Mouse (Mus musculus): ENCODE data around the gene Ptges2. TPM values are rescaled to one million over a fixed set of nuclear protein-coding genes. Genes with fewer than 3 reads are reported as not detected.

The Ptges2 gene
- polyA plus RNA-seq, 1 experiment from 2014 or later = 21.8 TPM

DNA sequence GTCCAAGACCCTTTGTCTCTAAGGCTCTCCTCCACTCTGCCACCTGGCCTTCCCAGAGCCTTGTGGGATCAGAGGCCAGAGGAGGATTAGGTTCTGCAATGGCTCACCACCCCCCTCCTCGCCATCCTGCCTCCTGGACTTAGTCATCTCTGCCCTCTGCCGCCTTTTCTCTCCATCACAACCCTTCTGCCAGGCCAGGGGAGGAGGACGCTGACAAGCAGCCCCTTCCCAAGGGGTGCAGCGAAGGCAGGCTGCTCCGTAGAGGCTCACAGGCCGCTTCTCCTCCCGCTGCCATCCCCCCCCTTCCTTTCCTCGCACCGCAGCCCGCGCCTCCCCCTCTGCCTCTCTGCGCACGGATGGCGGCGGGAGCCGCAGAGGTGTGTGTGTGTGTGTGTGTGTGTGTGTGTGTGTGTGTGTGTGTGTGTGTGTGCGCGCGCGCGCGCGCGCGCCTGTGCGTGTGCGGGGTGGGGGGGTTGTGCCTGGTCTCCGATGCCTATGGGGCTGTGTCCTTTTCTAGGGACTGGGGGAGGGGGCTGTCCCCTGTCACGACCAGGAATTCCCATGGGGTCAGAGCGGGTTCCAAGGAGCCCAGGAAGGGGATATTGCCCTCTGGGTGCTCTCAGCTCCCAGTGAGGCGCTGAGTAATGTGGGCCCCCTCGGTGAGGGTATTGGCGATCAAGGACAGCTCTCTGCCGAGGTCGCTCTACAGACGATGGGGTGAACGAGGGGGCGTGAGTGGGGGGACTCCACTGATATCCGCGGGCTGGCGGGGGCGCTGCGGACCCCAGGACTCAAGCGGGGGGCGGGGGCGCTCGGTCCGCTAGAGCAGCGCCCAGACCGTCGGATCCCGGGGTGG is 43.3 kb upstream of the Ptges2 start, which contains the start of gene Ciz1:
TSS of gene Ciz1 (plus strand) at position 177 of the 856 bp plus-strand sequence.
- TF ChIP-seq CTCF (IDR thresholded peaks at IDR 0.05) (no peak), EP300 (IDR thresholded peaks at IDR 0.05) (no peak)

DNA sequence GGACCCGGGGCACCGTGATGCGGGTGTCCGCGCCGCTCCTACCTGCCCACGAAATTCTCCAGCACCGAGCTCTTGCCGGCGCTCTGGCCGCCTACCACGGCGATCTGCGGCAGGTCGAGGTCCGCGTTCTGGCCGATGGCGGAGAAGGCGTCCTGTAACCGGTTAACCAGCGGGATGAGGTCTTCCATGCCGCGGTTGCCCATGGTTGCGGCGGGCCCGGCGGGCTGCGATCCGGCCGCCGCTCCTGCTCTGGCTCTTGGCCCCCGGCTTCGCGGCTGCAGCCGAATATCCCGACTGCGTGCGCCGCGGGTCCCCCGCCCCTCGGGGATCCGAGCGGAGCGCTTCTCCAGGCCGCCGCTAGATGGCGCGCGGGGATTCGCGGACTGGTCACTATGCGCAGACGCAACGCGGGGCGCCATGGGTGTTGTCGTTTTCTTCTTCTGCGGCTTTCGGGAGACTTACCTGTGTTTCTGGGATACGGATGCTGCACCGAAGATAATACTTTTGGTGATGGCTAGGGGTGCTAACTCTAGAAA is 42.6 kb upstream of the Ptges2 start, which contains the start of gene Dnm1:
TSS of gene Dnm1 (minus strand) at position 332 of the 536 bp plus-strand sequence.
- TF ChIP-seq EP300 (IDR thresholded peaks at IDR 0.05) (no peak), CTCF (IDR thresholded peaks at IDR 0.05) (peak; percentile 97)
- peak within 1 kb of the TSS; percentile 85 for H3K4me2 ChIP-seq (replicated peaks; ENCODE audit: low read depth, low read length)
- H3K27ac ChIP-seq (ENCODE audit: low read length) = no peak within 1 kb of the TSS
- DNase-seq (ENCODE audit: low spot score) = peak; percentile 88
- peak within 1 kb of the TSS; percentile 52 for H3K4me3 ChIP-seq (ENCODE audit: low read depth, low read length)
- H3K9me3 ChIP-seq (ENCODE audit: low read length) = no peaks in the 10 kb centered on the region
- peak; percentile 90 for ATAC-seq
- H3K9ac ChIP-seq (replicated peaks; ENCODE audit: low read depth) = peak within 1 kb of the TSS; percentile 27; the same call in 1 of the 2 replicates
- no peaks in the 10 kb centered on the region for H3K36me3 ChIP-seq (ENCODE audit: insufficient read depth, low read length)
- WGBS = 3% methylated on average over 61 of the region's 63 CpGs
- H3K27me3 ChIP-seq (replicated peaks; ENCODE audit: insufficient read depth, low read length) = 0 out of 2 replicates have a peak, but pooled peaks cover 4% of the 10 kb centered on the region
- H3K4me1 ChIP-seq (ENCODE audit: insufficient read depth, low read depth, low read length) = no peaks in the 10 kb centered on the region

More for the DNA sequence above, 43.3 kb upstream of the Ptges2 start, which contains the start of gene Ciz1:
- whole genome bisulfite sequencing = 3% methylated on average over 23 of the region's 52 CpGs
- Histone ChIP-seq H3K27ac (ENCODE audit: low read length) (no peak within 1 kb of the TSS), H3K4me3 (ENCODE audit: low read depth, low read length) (peak within 1 kb of the TSS; percentile 52), H3K9ac (replicated peaks; ENCODE audit: low read depth) (peak within 1 kb of the TSS; percentile 27; the same call in 1 of the 2 replicates), H3K9me3 (ENCODE audit: low read length) (no peaks in the 10 kb centered on the region), H3K36me3 (ENCODE audit: insufficient read depth, low read length) (no peaks in the 10 kb centered on the region), H3K4me1 (ENCODE audit: insufficient read depth, low read depth, low read length) (no peaks in the 10 kb centered on the region), H3K4me2 (replicated peaks; ENCODE audit: low read depth, low read length) (peak within 1 kb of the TSS; percentile 85), H3K27me3 (replicated peaks; ENCODE audit: insufficient read depth, low read length) (0 out of 2 replicates have a peak, but pooled peaks cover 4% of the 10 kb centered on the region)
- ATAC-seq = peak; percentile 20; the same call in 1 of the 2 replicates
- peak; percentile 31 for DNase-seq (ENCODE audit: low spot score)

DNA sequence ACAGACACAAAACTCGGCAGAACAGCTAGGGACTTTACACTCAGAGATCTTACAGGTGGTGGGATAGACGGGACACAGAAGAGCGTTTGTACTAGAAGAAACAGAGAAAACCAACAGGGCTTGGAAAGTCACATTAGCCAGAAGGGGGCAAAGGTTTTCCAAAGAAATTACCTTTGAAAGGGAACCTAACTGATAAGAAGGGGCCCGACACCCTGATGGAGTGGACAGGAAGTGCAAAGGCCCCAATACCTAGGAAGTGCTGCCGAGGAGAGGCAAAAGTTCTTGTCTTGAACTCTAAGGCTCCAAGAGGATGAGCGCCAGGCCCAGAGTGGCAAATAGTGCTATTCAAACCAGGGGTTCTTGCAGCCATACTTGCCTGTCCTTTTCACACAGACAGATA is 41.9 kb upstream of the Ptges2 start:
- Histone ChIP-seq H3K27me3 (replicated peaks; ENCODE audit: insufficient read depth, low read length) (0 out of 2 replicates have a peak, but pooled peaks cover 4% of the 10 kb centered on the region), H3K9ac (replicated peaks; ENCODE audit: low read depth) (no peak overlapping the region), H3K9me3 (ENCODE audit: low read length) (no peaks in the 10 kb centered on the region), H3K36me3 (ENCODE audit: insufficient read depth, low read length) (no peaks in the 10 kb centered on the region), H3K4me2 (replicated peaks; ENCODE audit: low read depth, low read length) (no peak overlapping the region), H3K4me3 (ENCODE audit: low read depth, low read length) (no peak overlapping the region), H3K27ac (ENCODE audit: low read length) (no peak overlapping the region), H3K4me1 (ENCODE audit: insufficient read depth, low read depth, low read length) (no peaks in the 10 kb centered on the region)
- DNase-seq (ENCODE audit: low spot score) = no peak
- 42% methylated on average over 6 of the region's 6 CpGs for WGBS
- no peak for ATAC-seq
- no peak for TF ChIP-seq CTCF (IDR thresholded peaks at IDR 0.05)
- TF ChIP-seq EP300 (IDR thresholded peaks at IDR 0.05) = no peak

DNA sequence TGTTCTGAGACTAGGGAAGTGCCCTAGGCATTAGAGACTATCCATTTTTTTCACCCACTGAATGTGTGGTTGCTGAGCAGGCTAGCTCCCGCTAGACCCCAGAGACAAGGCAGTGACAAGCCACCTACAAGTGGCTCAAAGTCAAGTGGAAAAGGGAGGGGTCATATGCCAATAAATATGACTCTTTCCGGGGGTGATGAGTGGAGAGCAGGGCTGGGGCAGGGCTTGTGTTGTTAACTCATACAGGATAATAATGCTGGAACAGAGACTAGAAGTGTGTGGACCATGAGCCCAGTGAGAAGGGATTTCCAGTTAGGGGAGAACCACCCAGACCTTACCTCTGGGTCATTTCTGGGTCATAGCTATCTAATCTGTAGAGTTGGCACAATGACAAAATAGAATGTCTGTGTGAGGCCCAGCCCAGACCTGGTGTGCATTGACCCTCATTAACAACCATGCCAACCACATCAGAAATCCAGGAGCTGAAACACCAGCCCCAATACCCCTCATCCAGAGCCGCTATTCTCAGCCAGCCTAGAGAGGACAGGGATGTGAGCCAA is 41.3 kb upstream of the Ptges2 start:
- TF ChIP-seq CTCF (IDR thresholded peaks at IDR 0.05) = no peak
- no peak for TF ChIP-seq EP300 (IDR thresholded peaks at IDR 0.05)
- no peak for ATAC-seq
- no peaks in the 10 kb centered on the region for H3K4me1 ChIP-seq (ENCODE audit: insufficient read depth, low read depth, low read length)

DNA sequence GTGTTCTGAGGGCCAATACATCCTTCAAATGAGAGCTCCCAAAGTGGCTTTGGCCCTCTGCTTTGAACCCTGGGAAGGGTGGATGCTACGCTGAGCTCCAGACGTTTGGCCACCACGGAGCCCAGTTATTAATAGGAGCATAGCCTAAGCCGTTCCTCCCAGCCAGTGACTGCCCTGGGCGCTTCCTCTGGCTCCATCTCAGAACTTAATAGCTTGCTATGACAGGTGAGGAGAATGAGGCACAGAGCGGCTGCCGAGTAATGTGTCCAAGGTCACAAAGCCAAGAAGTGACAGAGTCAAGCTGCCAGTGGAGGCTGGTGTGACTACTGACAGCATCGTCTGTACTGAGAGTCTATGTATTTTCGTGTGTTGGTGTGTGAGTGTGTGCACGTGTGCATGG is 39.5 kb upstream of the Ptges2 start:
- Histone ChIP-seq H3K36me3 (ENCODE audit: insufficient read depth, low read length) (no peaks in the 10 kb centered on the region), H3K9ac (replicated peaks; ENCODE audit: low read depth) (no peak overlapping the region), H3K27me3 (replicated peaks; ENCODE audit: insufficient read depth, low read length) (0 out of 2 replicates have a peak, but pooled peaks cover 4% of the 10 kb centered on the region), H3K27ac (ENCODE audit: low read length) (no peak overlapping the region), H3K4me1 (ENCODE audit: insufficient read depth, low read depth, low read length) (no peaks in the 10 kb centered on the region), H3K9me3 (ENCODE audit: low read length) (no peaks in the 10 kb centered on the region), H3K4me2 (replicated peaks; ENCODE audit: low read depth, low read length) (no peak overlapping the region), H3K4me3 (ENCODE audit: low read depth, low read length) (no peak overlapping the region)
- WGBS = 51% methylated on average over 10 of the region's 10 CpGs
- DNase-seq (ENCODE audit: low spot score) = no peak
- TF ChIP-seq EP300 (IDR thresholded peaks at IDR 0.05) (no peak), CTCF (IDR thresholded peaks at IDR 0.05) (no peak)
- ATAC-seq = no peak

More for the DNA sequence above, 41.3 kb upstream of the Ptges2 start:
- DNase-seq (ENCODE audit: low spot score) = no peak
- Histone ChIP-seq H3K36me3 (ENCODE audit: insufficient read depth, low read length) (no peaks in the 10 kb centered on the region), H3K9ac (replicated peaks; ENCODE audit: low read depth) (no peak overlapping the region), H3K4me3 (ENCODE audit: low read depth, low read length) (no peak overlapping the region), H3K4me2 (replicated peaks; ENCODE audit: low read depth, low read length) (no peak overlapping the region), H3K27me3 (replicated peaks; ENCODE audit: insufficient read depth, low read length) (0 out of 2 replicates have a peak, but pooled peaks cover 4% of the 10 kb centered on the region), H3K9me3 (ENCODE audit: low read length) (no peaks in the 10 kb centered on the region), H3K27ac (ENCODE audit: low read length) (no peak overlapping the region)
- 62% methylated on average over 3 of the region's 3 CpGs for WGBS

DNA sequence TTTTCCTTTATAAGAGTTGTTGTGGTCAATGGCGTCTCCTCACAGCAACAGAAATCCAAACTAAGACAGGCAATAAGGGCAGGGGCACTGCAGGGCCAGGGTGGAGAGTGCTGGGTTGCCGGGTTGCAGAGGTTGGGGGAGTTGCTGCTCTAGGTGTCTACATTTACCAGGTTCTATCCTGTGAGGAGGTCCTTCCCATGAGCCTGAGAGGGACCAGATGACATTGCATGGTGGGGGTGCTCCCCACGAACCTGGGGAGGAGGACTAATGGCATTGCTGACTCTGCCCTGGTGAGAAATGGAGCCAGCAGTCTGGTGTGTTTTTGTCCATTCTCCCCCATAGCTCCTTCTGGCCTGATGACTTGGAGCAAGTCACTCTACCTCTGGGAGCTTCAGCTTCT is 38.0 kb upstream of the Ptges2 start:
- H3K27ac ChIP-seq (ENCODE audit: low read length) = no peak overlapping the region
- WGBS = 60% methylated on average over 3 of the region's 3 CpGs
- H3K9ac ChIP-seq (replicated peaks; ENCODE audit: low read depth) = no peak overlapping the region
- no peaks in the 10 kb centered on the region for H3K27me3 ChIP-seq (replicated peaks; ENCODE audit: insufficient read depth, low read length)
- no peaks in the 10 kb centered on the region for H3K4me1 ChIP-seq (ENCODE audit: insufficient read depth, low read depth, low read length)
- TF ChIP-seq CTCF (IDR thresholded peaks at IDR 0.05) = no peak
- TF ChIP-seq EP300 (IDR thresholded peaks at IDR 0.05) = no peak
- no peak for DNase-seq (ENCODE audit: low spot score)
- H3K36me3 ChIP-seq (ENCODE audit: insufficient read depth, low read length) = no peaks in the 10 kb centered on the region
- no peak overlapping the region for H3K4me2 ChIP-seq (replicated peaks; ENCODE audit: low read depth, low read length)
- H3K9me3 ChIP-seq (ENCODE audit: low read length) = no peaks in the 10 kb centered on the region
- no peak overlapping the region for H3K4me3 ChIP-seq (ENCODE audit: low read depth, low read length)
- ATAC-seq = no peak

All from lung, postnatal 0 days (tissue).